Mouse (Mus musculus): Measurements from ENCODE around the gene Rapgef4. TPM values are rescaled to one million over a fixed set of nuclear protein-coding genes. Genes with fewer than 3 reads are reported as not detected.

Rapgef4 gene
- polyA plus RNA-seq, 1 experiment, result 192 TPM

- no peaks in the 10 kb centered on the region for H3K27me3 ChIP-seq (ENCODE audit: control insufficient read depth, insufficient read depth, low read length)
- no peaks in the 10 kb centered on the region for H3K4me1 ChIP-seq (ENCODE audit: control insufficient read depth, insufficient read depth, low read length)
- no peak for DNase-seq
- TF ChIP-seq CTCF (IDR thresholded peaks at IDR 0.05; ENCODE audit: borderline replicate concordance, insufficient read depth, low read depth, low read length), result no peak
- no peak for TF ChIP-seq POLR2A (IDR thresholded peaks at IDR 0.05; ENCODE audit: borderline replicate concordance, insufficient read depth, low read length)
- no peak overlapping the region for H3K4me3 ChIP-seq (replicated peaks; ENCODE audit: insufficient read depth, low read depth, low read length)
- no peak overlapping the region for H3K27ac ChIP-seq (ENCODE audit: insufficient read depth, low read length)
- WGBS, result 85% methylated on average over 1 of the region's 1 CpGs
These were observed 279.7 kb downstream of the Rapgef4 start for GRCm38 (mm10) chr2:72260704-72261103.

GRCm38 (mm10) chr2:72262814-72263480 lies 281.9 kb downstream of the Rapgef4 start:
- whole genome bisulfite sequencing, result 88% methylated on average over 6 of the region's 6 CpGs
- Histone ChIP-seq H3K27ac (ENCODE audit: insufficient read depth, low read length) (no peak overlapping the region), H3K27me3 (ENCODE audit: control insufficient read depth, insufficient read depth, low read length) (no peaks in the 10 kb centered on the region), H3K4me1 (ENCODE audit: control insufficient read depth, insufficient read depth, low read length) (no peaks in the 10 kb centered on the region), H3K4me3 (replicated peaks; ENCODE audit: insufficient read depth, low read depth, low read length) (no peak overlapping the region)
- DNase-seq, result no peak
- TF ChIP-seq CTCF (IDR thresholded peaks at IDR 0.05; ENCODE audit: borderline replicate concordance, insufficient read depth, low read depth, low read length), result no peak
- TF ChIP-seq POLR2A (IDR thresholded peaks at IDR 0.05; ENCODE audit: borderline replicate concordance, insufficient read depth, low read length), result no peak

- no peak overlapping the region for H3K4me3 ChIP-seq (replicated peaks; ENCODE audit: insufficient read depth, low read depth, low read length)
- DNase-seq, result no peak
- H3K4me1 ChIP-seq (ENCODE audit: control insufficient read depth, insufficient read depth, low read length), result no peaks in the 10 kb centered on the region; the same call in 1 of the 2 replicates
- TF ChIP-seq POLR2A (IDR thresholded peaks at IDR 0.05; ENCODE audit: borderline replicate concordance, insufficient read depth, low read length) (no peak), CTCF (IDR thresholded peaks at IDR 0.05; ENCODE audit: borderline replicate concordance, insufficient read depth, low read depth, low read length) (no peak)
- no peak overlapping the region for H3K27ac ChIP-seq (ENCODE audit: insufficient read depth, low read length)
- 89% methylated on average over 6 of the region's 6 CpGs for WGBS
- H3K27me3 ChIP-seq (ENCODE audit: control insufficient read depth, insufficient read depth, low read length), result no peaks in the 10 kb centered on the region
These were observed 286.4 kb downstream of the Rapgef4 start for GRCm38 (mm10) chr2:72267390-72267789.

GRCm38 (mm10) chr2:72269651-72270341 lies 288.8 kb downstream of the Rapgef4 start:
- H3K4me3 ChIP-seq (replicated peaks; ENCODE audit: insufficient read depth, low read depth, low read length), result no peak overlapping the region
- no peak for DNase-seq
- H3K27me3 ChIP-seq (ENCODE audit: control insufficient read depth, insufficient read depth, low read length), result no peaks in the 10 kb centered on the region
- 84% methylated on average over 4 of the region's 4 CpGs for WGBS
- no peaks in the 10 kb centered on the region; the same call in 1 of the 2 replicates for H3K4me1 ChIP-seq (ENCODE audit: control insufficient read depth, insufficient read depth, low read length)
- TF ChIP-seq CTCF (IDR thresholded peaks at IDR 0.05; ENCODE audit: borderline replicate concordance, insufficient read depth, low read depth, low read length) (no peak), POLR2A (IDR thresholded peaks at IDR 0.05; ENCODE audit: borderline replicate concordance, insufficient read depth, low read length) (no peak)
- no peak overlapping the region for H3K27ac ChIP-seq (ENCODE audit: insufficient read depth, low read length)

GRCm38 (mm10) chr2:72278247-72278873 lies 297.3 kb downstream of the Rapgef4 start:
- 88% methylated on average over 4 of the region's 4 CpGs for WGBS
- H3K27ac ChIP-seq (ENCODE audit: insufficient read depth, low read length), result no peak overlapping the region
- H3K4me1 ChIP-seq (ENCODE audit: control insufficient read depth, insufficient read depth, low read length), result no peaks in the 10 kb centered on the region
- TF ChIP-seq CTCF (IDR thresholded peaks at IDR 0.05; ENCODE audit: borderline replicate concordance, insufficient read depth, low read depth, low read length), result no peak
- no peak for TF ChIP-seq POLR2A (IDR thresholded peaks at IDR 0.05; ENCODE audit: borderline replicate concordance, insufficient read depth, low read length)
- no peaks in the 10 kb centered on the region for H3K27me3 ChIP-seq (ENCODE audit: control insufficient read depth, insufficient read depth, low read length)
- DNase-seq, result no peak
- no peak overlapping the region for H3K4me3 ChIP-seq (replicated peaks; ENCODE audit: insufficient read depth, low read depth, low read length)

- no peak for DNase-seq
- Histone ChIP-seq H3K4me1 (ENCODE audit: control insufficient read depth, insufficient read depth, low read length) (no peaks in the 10 kb centered on the region), H3K27me3 (ENCODE audit: control insufficient read depth, insufficient read depth, low read length) (no peaks in the 10 kb centered on the region), H3K4me3 (replicated peaks; ENCODE audit: insufficient read depth, low read depth, low read length) (no peak overlapping the region), H3K27ac (ENCODE audit: insufficient read depth, low read length) (no peak overlapping the region)
- WGBS, result 97% methylated on average over 5 of the region's 5 CpGs
- TF ChIP-seq POLR2A (IDR thresholded peaks at IDR 0.05; ENCODE audit: borderline replicate concordance, insufficient read depth, low read length) (no peak), CTCF (IDR thresholded peaks at IDR 0.05; ENCODE audit: borderline replicate concordance, insufficient read depth, low read depth, low read length) (no peak)
These were observed 299.5 kb downstream of the Rapgef4 start for GRCm38 (mm10) chr2:72280524-72280923.

GRCm38 (mm10) chr2:72281971-72282370 lies 300.9 kb downstream of the Rapgef4 start:
- TF ChIP-seq CTCF (IDR thresholded peaks at IDR 0.05; ENCODE audit: borderline replicate concordance, insufficient read depth, low read depth, low read length), result no peak
- TF ChIP-seq POLR2A (IDR thresholded peaks at IDR 0.05; ENCODE audit: borderline replicate concordance, insufficient read depth, low read length), result no peak
- H3K27ac ChIP-seq (ENCODE audit: insufficient read depth, low read length), result no peak overlapping the region
- no peak overlapping the region for H3K4me3 ChIP-seq (replicated peaks; ENCODE audit: insufficient read depth, low read depth, low read length)
- H3K4me1 ChIP-seq (ENCODE audit: control insufficient read depth, insufficient read depth, low read length), result no peaks in the 10 kb centered on the region
- H3K27me3 ChIP-seq (ENCODE audit: control insufficient read depth, insufficient read depth, low read length), result no peaks in the 10 kb centered on the region
- 90% methylated on average over 14 of the region's 14 CpGs for WGBS
- DNase-seq, result no peak
